Mouse (Mus musculus): ENCODE measurements around the gene Grm1. TPM values are rescaled to one million over a fixed set of nuclear protein-coding genes. Genes with fewer than 3 reads are reported as not detected.

Gene Grm1
- total RNA-seq, 2 experiments from 2014 or later: under 0.01 to 1.9 TPM

- ATAC-seq (replicated peaks; ENCODE audit: low FRiP score, poor library complexity, severe bottlenecking): no peak
Observed at GRCm38 (mm10) chr10:10741314-10741713, 340.8 kb downstream of the Grm1 start.

GRCm38 (mm10) chr10:10740729-10741128, 341.4 kb downstream of the Grm1 start:
- no peak for ATAC-seq (replicated peaks; ENCODE audit: low FRiP score, poor library complexity, severe bottlenecking)

- no peak for ATAC-seq (replicated peaks; ENCODE audit: low FRiP score, poor library complexity, severe bottlenecking)
Observed at GRCm38 (mm10) chr10:10737041-10737681, 345.0 kb downstream of the Grm1 start.

GRCm38 (mm10) chr10:10734561-10734960, 347.6 kb downstream of the Grm1 start:
- ATAC-seq (replicated peaks; ENCODE audit: low FRiP score, poor library complexity, severe bottlenecking): no peak

GRCm38 (mm10) chr10:10733092-10733491, 349.1 kb downstream of the Grm1 start:
- no peak for ATAC-seq (replicated peaks; ENCODE audit: low FRiP score, poor library complexity, severe bottlenecking)

GRCm38 (mm10) chr10:10726501-10726900, 355.7 kb downstream of the Grm1 start:
- no peak for ATAC-seq (replicated peaks; ENCODE audit: low FRiP score, poor library complexity, severe bottlenecking)

- no peak for ATAC-seq (replicated peaks; ENCODE audit: low FRiP score, poor library complexity, severe bottlenecking)
Observed at GRCm38 (mm10) chr10:10710837-10711236, 371.3 kb downstream of the Grm1 start.

- no peak for ATAC-seq (replicated peaks; ENCODE audit: low FRiP score, poor library complexity, severe bottlenecking)
Observed at GRCm38 (mm10) chr10:10710359-10710758, 371.8 kb downstream of the Grm1 start.

- ATAC-seq (replicated peaks; ENCODE audit: low FRiP score, poor library complexity, severe bottlenecking): no peak
Observed at GRCm38 (mm10) chr10:10708031-10708430, 374.1 kb downstream of the Grm1 start.

GRCm38 (mm10) chr10:10701326-10701725, 380.8 kb downstream of the Grm1 start:
- ATAC-seq (replicated peaks; ENCODE audit: low FRiP score, poor library complexity, severe bottlenecking): no peak

GRCm38 (mm10) chr10:10700903-10701302, 381.3 kb downstream of the Grm1 start:
- ATAC-seq (replicated peaks; ENCODE audit: low FRiP score, poor library complexity, severe bottlenecking): no peak

GRCm38 (mm10) chr10:10697497-10697896, 384.7 kb downstream of the Grm1 start:
- ATAC-seq (replicated peaks; ENCODE audit: low FRiP score, poor library complexity, severe bottlenecking): no peak

- no peak for ATAC-seq (replicated peaks; ENCODE audit: low FRiP score, poor library complexity, severe bottlenecking)
Observed at GRCm38 (mm10) chr10:10689668-10690223, 392.4 kb downstream of the Grm1 start.

- no peak for ATAC-seq (replicated peaks; ENCODE audit: low FRiP score, poor library complexity, severe bottlenecking)
Observed at GRCm38 (mm10) chr10:10688907-10689667, 393.1 kb downstream of the Grm1 start.

- ATAC-seq (replicated peaks; ENCODE audit: low FRiP score, poor library complexity, severe bottlenecking): no peak
Observed at GRCm38 (mm10) chr10:10681048-10681447, 401.1 kb downstream of the Grm1 start, which contains the start of gene Gm10944. Gene Gm10944 (plus strand): TSS chr10:10681348.

GRCm38 (mm10) chr10:10659976-10660375, 422.2 kb downstream of the Grm1 start:
- no peak for ATAC-seq (replicated peaks; ENCODE audit: low FRiP score, poor library complexity, severe bottlenecking)

- ATAC-seq (replicated peaks; ENCODE audit: low FRiP score, poor library complexity, severe bottlenecking): no peak
Observed at GRCm38 (mm10) chr10:10659161-10659560, 423.0 kb downstream of the Grm1 start.

- no peak for ATAC-seq (replicated peaks; ENCODE audit: low FRiP score, poor library complexity, severe bottlenecking)
Observed at GRCm38 (mm10) chr10:10656621-10657020, 425.5 kb downstream of the Grm1 start.

- ATAC-seq (replicated peaks; ENCODE audit: low FRiP score, poor library complexity, severe bottlenecking): no peak
Observed at GRCm38 (mm10) chr10:10655991-10656390, 426.2 kb downstream of the Grm1 start.

All from erythroblast, adult 5-6 weeks (primary cell).